Mouse (Mus musculus): ENCODE measurements around the gene Anapc1.

DNA sequence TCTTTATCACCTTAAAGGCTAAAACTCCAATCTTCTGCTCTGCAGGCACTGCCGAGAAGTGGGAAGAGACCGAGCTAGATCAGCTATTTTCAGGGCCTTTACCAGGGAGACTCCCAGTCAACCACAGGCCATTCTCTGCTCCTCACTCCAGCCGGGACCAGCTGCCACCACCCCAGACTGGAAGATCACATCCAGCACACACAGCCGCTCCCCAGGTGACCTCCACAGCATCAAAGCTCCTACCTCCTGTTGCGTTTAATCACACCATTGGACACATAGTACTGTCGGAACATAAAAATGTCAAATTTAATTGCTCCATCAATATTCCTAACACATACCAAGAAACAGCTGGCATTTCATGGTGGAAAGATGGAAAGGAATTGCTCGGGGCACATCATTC is 42.0 kb upstream of the Anapc1 start:
- TF ChIP-seq CTCF (IDR thresholded peaks at IDR 0.05; ENCODE audit: control insufficient read depth, insufficient read depth, insufficient replicate concordance, low read depth, low read length) (no peak), POLR2A (IDR thresholded peaks at IDR 0.05; ENCODE audit: control insufficient read depth, low read depth, low read length) (no peak)
